Mouse (Mus musculus): Measurements from ENCODE around the gene Ccl11. TPM values are rescaled to one million over a fixed set of nuclear protein-coding genes. Genes with fewer than 3 reads are reported as not detected.

Ccl11 gene
- total RNA-seq, 2 experiments from 2014 or later, result 16.3 to 20.7 TPM

DNA sequence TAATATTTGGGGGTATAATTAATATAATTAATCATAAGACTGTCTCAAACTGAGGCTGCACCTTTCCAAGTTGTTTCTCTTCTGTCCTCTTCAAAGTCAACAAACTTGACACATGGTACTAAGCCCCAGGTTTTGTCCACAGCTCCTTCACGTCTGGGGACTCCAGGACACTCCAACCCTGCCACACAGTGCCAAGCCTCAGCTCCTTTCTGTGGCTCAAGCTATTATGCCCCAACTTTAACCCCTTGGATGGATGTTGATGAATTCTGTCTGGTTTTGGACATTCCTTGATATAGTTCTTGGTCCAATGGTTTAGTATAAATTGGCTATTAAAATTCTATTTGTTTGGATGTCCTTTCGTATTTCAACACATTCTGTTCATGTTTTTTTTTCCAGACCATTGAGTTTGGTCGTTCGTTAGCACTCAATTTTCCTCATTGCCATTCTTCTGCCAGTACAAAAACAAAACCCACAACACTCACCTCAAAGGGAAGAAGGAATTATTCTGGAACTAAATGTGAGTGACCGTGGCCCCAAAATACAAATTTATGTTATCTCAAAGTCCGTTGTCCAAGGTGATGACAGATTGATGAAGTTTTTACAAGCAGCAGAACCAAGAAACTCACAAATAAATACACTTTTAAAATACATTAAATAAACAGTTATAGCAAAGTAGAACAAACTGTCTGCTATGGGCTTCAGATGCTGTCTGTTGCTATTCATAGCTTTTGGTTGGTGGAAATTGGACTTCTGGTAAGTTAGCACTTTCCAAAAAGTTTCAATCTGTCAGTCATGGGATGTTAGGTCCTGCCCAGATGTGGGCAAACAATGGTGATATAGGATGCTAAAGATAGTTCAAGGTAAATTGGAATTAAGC lies 53.0 kb downstream of the Ccl11 start:
- intact Hi-C loops (cut with DNase I; ENCODE audit: low total_unique reads), result no loop called here
- DNase-seq, result no peak

Other genes starting within 250 kb of the Ccl11 start
- under 1 TPM; 0.13 to 0.16 TPM for gene 5530401A14Rik, start 197.2 kb upstream of the Ccl11 start, total RNA-seq (2021)
- under 1 TPM in 1 of 2 experiments, not detected in 1; 0.06 TPM for gene Asic2, start 89.4 kb upstream of the Ccl11 start, total RNA-seq (2021)
- 1 to 10 TPM in 1 of 2 experiments, under 1 TPM in 1; 0.29 to 1.1 TPM for gene Ccl2, start 22.3 kb upstream of the Ccl11 start, total RNA-seq (2021)
- not detected for gene Gm17268, start 19.3 kb upstream of the Ccl11 start, total RNA-seq (2021)
- gene Ccl7, start 12.1 kb upstream of the Ccl11 start, total RNA-seq (2021), result under 1 TPM in 1 of 2 experiments, not detected in 1; 0.45 TPM
- under 1 TPM in 1 of 2 experiments, not detected in 1; 0.86 TPM for gene Ccl12, start 44.0 kb downstream of the Ccl11 start, total RNA-seq (2021)
- under 1 TPM; 0.62 to 0.66 TPM for gene Ccl8, start 57.4 kb downstream of the Ccl11 start, total RNA-seq (2021)
- not detected for gene Ccl1, start 247.9 kb downstream of the Ccl11 start, total RNA-seq (2021)